ENCODE assay signal across 8 mouse cellular contexts in genomic region chr13:36727779-36728470, GRCm38 (mm10). TPM values are rescaled to one million over a fixed set of nuclear protein-coding genes. Genes with fewer than 3 reads are reported as not detected.
DNase-seq lines count a peak whose midpoint lies in the region; ATAC-seq and TF ChIP-seq lines count a peak whose summit lies in the region.

No protein-coding gene starts in this region.

- ATAC-seq in lung, embryonic 14.5 days (ENCODE audit: insufficient read depth), result no peak
- ATAC-seq in embryonic facial prominence, embryonic 12.5 days (ENCODE audit: insufficient number of reproducible peaks, insufficient read depth, low FRiP score, low TSS enrichment), result no peak
- no peak for ATAC-seq in intestine, postnatal 0 days
- no peak for ATAC-seq in neural tube, embryonic 15.5 days (ENCODE audit: low FRiP score)
- no peak for ATAC-seq in granulocyte monocyte progenitor cell, adult 5-6 weeks (replicated peaks; ENCODE audit: poor library complexity, severe bottlenecking)
- ATAC-seq in erythroblast, adult 5-6 weeks (replicated peaks; ENCODE audit: low FRiP score, poor library complexity, severe bottlenecking), result no peak

- no peaks in the 10 kb centered on the region for H3K36me3 ChIP-seq in lung, embryonic 14.5 days (ENCODE audit: insufficient read depth)
- no peaks in the 10 kb centered on the region for H3K36me3 ChIP-seq in embryonic facial prominence, embryonic 12.5 days
- no peaks in the 10 kb centered on the region; the same call in 1 of the 2 replicates for H3K36me3 ChIP-seq in intestine, postnatal 0 days (ENCODE audit: control insufficient read depth, insufficient read depth)
- no peaks in the 10 kb centered on the region for H3K36me3 ChIP-seq in neural tube, embryonic 15.5 days

- no peak overlapping the region; the same call in 1 of the 2 replicates for H3K4me2 ChIP-seq in lung, embryonic 14.5 days
- peak overlapping the region; percentile 52 for H3K4me2 ChIP-seq in embryonic facial prominence, embryonic 12.5 days (replicated peaks)
- peak overlapping the region; percentile 49 for H3K4me2 ChIP-seq in intestine, postnatal 0 days (replicated peaks; ENCODE audit: low read depth)
- H3K4me2 ChIP-seq in neural tube, embryonic 15.5 days, result peak overlapping the region; percentile 71

- H3K4me1 ChIP-seq in lung, embryonic 14.5 days (ENCODE audit: insufficient read depth), result no peaks in the 10 kb centered on the region; the same call in 1 of the 2 replicates
- H3K4me1 ChIP-seq in embryonic facial prominence, embryonic 12.5 days, result peaks cover 22% of the 10 kb centered on the region
- H3K4me1 ChIP-seq in intestine, postnatal 0 days (replicated peaks; ENCODE audit: control insufficient read depth, insufficient read depth, low read length), result no peaks in the 10 kb centered on the region
- H3K4me1 ChIP-seq in neural tube, embryonic 15.5 days, result peaks cover 47% of the 10 kb centered on the region

- peak; percentile 45 for DNase-seq in lung, embryonic 14.5 days
- DNase-seq in lung, postnatal 25 days (ENCODE audit: low spot score), result no peak
- no peak for DNase-seq in gastrocnemius, postnatal 4 days (ENCODE audit: low spot score in 2 of 2)

- H3K27ac ChIP-seq in lung, embryonic 14.5 days (ENCODE audit: low read depth), result no peak overlapping the region
- H3K27ac ChIP-seq in embryonic facial prominence, embryonic 12.5 days, result no peak overlapping the region
- no peak overlapping the region for H3K27ac ChIP-seq in intestine, postnatal 0 days (ENCODE audit: low read depth, low read length)
- H3K27ac ChIP-seq in neural tube, embryonic 15.5 days (replicated peaks), result peak overlapping the region; percentile 89

- peaks cover 98% of the 10 kb centered on the region for H3K27me3 ChIP-seq in lung, embryonic 14.5 days (ENCODE audit: insufficient read depth, low read length)
- peaks cover 88% of the 10 kb centered on the region for H3K27me3 ChIP-seq in embryonic facial prominence, embryonic 12.5 days
- H3K27me3 ChIP-seq in intestine, postnatal 0 days (replicated peaks; ENCODE audit: control insufficient read depth, insufficient read depth, low read length), result peaks cover 66% of the 10 kb centered on the region
- H3K27me3 ChIP-seq in neural tube, embryonic 15.5 days (replicated peaks), result peaks cover 50% of the 10 kb centered on the region

- H3K9me3 ChIP-seq in lung, embryonic 14.5 days (ENCODE audit: low read depth, low read length), result 0 out of 2 replicates have a peak, but pooled peaks cover 3% of the 10 kb centered on the region
- H3K9me3 ChIP-seq in embryonic facial prominence, embryonic 12.5 days, result no peaks in the 10 kb centered on the region
- no peaks in the 10 kb centered on the region for H3K9me3 ChIP-seq in intestine, postnatal 0 days (ENCODE audit: control insufficient read depth)
- no peaks in the 10 kb centered on the region for H3K9me3 ChIP-seq in neural tube, embryonic 15.5 days (replicated peaks)

- peak overlapping the region; percentile 30 for H3K4me3 ChIP-seq in lung, embryonic 14.5 days (ENCODE audit: low read depth, low read length)
- H3K4me3 ChIP-seq in embryonic facial prominence, embryonic 12.5 days, result peak overlapping the region; percentile 35
- H3K4me3 ChIP-seq in intestine, postnatal 0 days (ENCODE audit: low read depth, low read length), result 0 out of 2 replicates have a peak overlapping the region, but pooled peaks have one; percentile 22
- peak overlapping the region; percentile 46 for H3K4me3 ChIP-seq in neural tube, embryonic 15.5 days (replicated peaks)

- no peak overlapping the region for H3K9ac ChIP-seq in lung, embryonic 14.5 days
- H3K9ac ChIP-seq in embryonic facial prominence, embryonic 12.5 days, result no peak overlapping the region
- H3K9ac ChIP-seq in intestine, postnatal 0 days (ENCODE audit: low read depth, low read length), result no peak overlapping the region
- H3K9ac ChIP-seq in neural tube, embryonic 15.5 days (replicated peaks), result peak overlapping the region; percentile 50

- WGBS in lung, embryonic 14.5 days, result 1% methylated on average over 21 of the region's 23 CpGs
- WGBS in embryonic facial prominence, embryonic 12.5 days, result under 1% methylated on average over 23 of the region's 23 CpGs
- WGBS in intestine, postnatal 0 days, result 28% methylated on average over 21 of the region's 23 CpGs
- under 1% methylated on average over 19 of the region's 23 CpGs for WGBS in neural tube, embryonic 15.5 days

- no peak for TF ChIP-seq CTCF in lung, embryonic 14.5 days (IDR thresholded peaks at IDR 0.05; ENCODE audit: low read depth)
- no peak for TF ChIP-seq CTCF in intestine, postnatal 0 days (IDR thresholded peaks at IDR 0.05; ENCODE audit: low read depth)

RNA-seq across cellular contexts. Expression of gene Nrn1, which starts 7.0 kb away (rescaled TPM):
- 0.12 and 0.42 TPM in 2 replicates for polyA plus RNA-seq in lung, embryonic 14.5 days (2014; fragmentation: Nextera tagmentation; extraction: Ambion mirVana)
- polyA plus RNA-seq in embryonic facial prominence, embryonic 12.5 days (2016; fragmentation: Nextera tagmentation; extraction: Ambion mirVana), result 5.2 and 7.1 TPM in 2 replicates
- polyA plus RNA-seq in intestine, postnatal 0 days (2015; fragmentation: Nextera tagmentation; extraction: Ambion mirVana), result 77.8 and 96.5 TPM in 2 replicates
- 59.0 and 71.6 TPM in 2 replicates for polyA plus RNA-seq in neural tube, embryonic 15.5 days (2015; fragmentation: Nextera tagmentation; extraction: Ambion mirVana)
- not detected in 2 replicates for total RNA-seq in granulocyte monocyte progenitor cell, adult 5-6 weeks (2014; fragmentation: Nextera tagmentation)
- total RNA-seq in granulocyte monocyte progenitor cell, adult 5-6 weeks (2017), result not detected in 2 replicates
- total RNA-seq in erythroblast, adult 5-6 weeks (2015; ENCODE audit: low replicate concordance), result not detected in 2 replicates
- not detected in 2 replicates for total RNA-seq in erythroblast, adult 5-6 weeks (2017; ENCODE audit: low replicate concordance)
- 1 to 10 TPM; 3.2 to 6.2 TPM for total RNA-seq in gastrocnemius, postnatal 4 days (2021)
